Mouse (Mus musculus) thymus, adult 18-20 months (tissue): Measurements from ENCODE around the gene Gm26558.

Experiments used
- DNase-seq, 2 experiments: peaks; one replicate each; pipeline ENCODE4 v3.0.0; 2022; ENCODE audit warnings: mixed read lengths in 2 of 2

Gene Gm26558

GRCm38 (mm10) chr2:70661715-70662495, at the start of gene Gm26558:
Gene Gm26558, minus strand, starts transcription at chr2:70662108.
- peak in 1 of 2 experiments; percentile 56 for DNase-seq

DNA sequence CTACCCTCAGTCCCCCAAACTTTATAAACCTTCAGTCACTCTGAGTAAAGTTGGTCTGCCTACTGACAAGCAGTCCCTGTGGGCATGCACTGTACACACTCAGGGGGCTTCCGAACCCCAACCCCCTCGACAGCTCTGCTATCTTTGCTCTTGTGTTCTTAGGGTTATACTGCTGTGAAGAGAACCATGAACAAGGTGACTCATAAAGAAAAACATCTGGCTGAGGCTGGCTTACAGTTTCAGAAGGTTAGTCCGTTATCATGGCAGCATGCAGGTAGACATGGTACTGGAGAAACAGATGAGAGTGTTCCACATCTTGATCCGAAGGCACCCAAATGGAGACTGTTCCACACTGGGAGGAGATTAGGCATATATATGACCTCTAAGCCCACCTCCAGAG, 49.0 kb upstream of the Gm26558 start:
- no peak for DNase-seq

DNA sequence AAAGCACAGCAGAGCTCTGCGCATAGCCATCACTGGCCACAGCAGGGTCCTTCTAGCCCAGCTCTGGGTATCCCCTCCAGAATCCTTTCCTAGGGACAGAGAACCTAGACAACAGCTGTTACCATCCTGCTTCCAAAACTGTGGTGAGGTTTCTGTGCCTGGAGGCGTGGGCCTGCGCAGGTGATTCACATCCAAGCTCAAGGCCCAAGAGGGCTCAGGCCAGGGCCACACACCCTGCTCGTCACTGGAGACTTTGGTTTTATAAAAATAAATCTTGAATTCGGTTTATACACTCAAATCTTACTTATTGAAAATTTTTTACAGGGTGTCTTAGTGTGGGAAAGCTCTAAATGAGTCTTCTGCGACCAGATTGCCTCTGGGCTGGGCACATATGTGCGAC, 48.3 kb upstream of the Gm26558 start:
- no peak for DNase-seq

DNA sequence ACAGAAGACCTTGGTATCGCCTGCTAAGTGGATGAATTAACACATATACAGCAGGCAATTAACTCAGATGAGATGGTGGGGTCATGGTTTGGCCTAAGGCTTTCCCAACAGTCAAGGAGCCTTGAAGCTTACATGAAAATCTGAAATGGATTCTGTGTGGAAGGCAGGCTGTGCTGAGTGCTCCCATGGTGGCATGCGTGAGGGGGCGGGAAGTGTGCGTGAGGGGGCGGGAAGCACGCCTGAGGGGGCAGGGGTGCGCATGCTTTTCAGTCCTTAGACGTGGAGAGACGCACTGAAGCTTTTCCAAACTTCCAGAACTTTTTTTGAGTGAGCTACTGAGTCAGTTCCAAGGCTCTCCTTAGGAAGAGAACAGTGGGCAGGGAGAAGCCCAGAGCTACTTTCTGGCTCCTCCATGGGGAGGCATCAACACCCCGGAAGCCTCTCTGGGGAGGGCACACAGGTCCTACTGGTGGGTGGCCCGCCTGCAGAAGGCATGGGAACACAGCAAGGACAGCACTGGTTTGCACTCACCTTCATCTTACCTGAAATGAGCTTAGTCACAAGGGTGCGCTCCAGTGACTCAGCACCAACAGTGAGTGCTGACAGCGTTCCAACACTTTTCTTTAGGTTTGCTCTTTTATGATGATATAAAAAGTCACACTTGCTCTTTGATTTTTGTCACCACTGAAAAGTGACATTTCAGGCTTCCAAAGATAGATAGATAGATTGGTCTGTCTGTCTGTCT, 47.2 kb upstream of the Gm26558 start:
- DNase-seq: no peak

- DNase-seq: no peak
These were observed 40.5 kb upstream of the Gm26558 start for GRCm38 (mm10) chr2:70702403-70702802.

DNA sequence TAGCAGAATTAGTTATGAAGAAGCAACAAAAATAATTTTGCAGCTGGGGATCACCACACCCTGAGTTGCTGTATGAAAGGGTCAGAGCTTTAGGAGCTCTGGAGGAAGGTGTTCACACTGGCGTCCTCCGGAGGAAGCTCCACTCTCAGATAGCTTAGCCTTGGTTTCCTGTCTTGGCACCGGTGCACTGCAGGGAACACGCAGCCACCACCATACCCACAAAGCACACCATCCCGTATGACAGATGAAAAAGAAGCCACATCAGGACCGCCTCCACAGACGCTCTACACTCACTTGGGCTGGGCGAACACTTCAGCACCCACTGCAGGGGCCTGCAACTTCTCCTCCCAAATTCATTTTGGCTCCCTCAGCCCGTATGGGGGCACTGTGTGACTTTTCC, 39.7 kb upstream of the Gm26558 start:
- DNase-seq: peak; percentile 36 to 62

- no peak for DNase-seq
These were observed 38.9 kb upstream of the Gm26558 start for GRCm38 (mm10) chr2:70700851-70701250.

GRCm38 (mm10) chr2:70695712-70696111, 33.8 kb upstream of the Gm26558 start:
- DNase-seq: no peak

DNA sequence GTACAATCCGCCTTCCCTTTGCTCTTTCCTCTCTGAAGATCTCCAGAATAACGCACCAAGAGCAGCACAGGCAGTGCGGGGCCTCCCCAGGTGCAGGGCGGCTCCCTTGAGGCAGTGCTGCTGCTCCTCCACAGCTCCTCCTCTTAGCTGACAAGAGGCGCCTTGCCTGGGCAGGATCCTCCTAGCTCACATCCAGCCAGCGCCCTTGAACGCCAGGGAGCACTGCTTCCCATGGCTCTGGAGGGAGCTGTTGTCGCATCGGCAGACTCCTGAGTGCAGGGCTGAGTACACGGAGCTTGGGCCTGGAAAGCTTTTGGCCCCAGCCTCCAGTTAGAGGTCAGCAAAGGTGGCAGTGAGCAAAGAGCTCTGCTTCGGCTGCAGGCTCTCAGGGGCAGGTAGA, 28.3 kb upstream of the Gm26558 start:
- no peak for DNase-seq

DNA sequence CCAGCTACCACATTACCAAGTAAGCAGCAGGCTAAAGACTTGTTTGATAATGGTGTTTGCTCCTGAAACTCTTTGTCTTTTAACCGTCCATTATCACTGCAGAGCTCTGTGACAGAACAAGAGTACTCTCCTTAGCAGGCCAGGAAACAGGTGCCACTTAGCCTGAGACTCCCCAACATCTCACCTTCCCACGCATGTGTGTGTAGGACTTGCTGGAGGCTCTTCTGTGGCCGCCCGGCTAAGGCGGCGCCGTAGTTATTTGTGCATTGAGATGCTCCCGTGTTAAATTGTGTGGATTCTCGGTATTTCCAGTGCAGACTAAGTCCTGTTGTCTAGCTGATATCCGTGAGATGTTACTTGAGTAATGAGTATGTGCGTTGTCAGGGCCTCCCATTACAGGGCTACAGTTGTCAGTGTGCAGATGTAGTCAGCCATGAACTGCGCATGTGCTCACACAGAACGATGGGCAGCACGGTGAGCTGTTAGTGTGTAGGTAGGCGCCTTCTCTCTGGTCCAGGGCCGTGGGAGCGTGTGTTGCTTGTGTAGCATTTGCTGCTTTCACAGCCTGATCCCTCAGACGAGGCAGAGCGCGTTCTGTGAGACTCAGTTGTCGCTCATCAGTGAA, 26.7 kb upstream of the Gm26558 start:
- DNase-seq: no peak

DNA sequence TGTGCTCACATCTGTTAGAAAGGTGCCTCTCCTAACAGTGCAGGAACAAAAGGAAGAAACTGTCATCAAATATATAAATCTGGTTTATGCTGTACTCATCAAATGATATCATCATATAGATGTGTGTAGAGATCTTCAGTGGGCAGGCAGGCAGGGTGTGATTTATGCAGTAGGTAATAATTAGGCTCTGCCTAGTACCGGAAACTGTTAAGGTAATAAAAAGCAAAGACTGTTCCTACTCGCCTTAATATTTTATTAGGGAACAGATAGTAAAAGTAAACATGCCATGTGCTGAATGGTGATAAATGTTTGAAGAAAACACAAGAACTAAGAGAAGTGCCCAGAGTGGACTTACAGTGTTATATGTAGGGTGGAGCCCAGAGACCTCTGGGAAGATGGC, 20.4 kb upstream of the Gm26558 start:
- DNase-seq: no peak

DNA sequence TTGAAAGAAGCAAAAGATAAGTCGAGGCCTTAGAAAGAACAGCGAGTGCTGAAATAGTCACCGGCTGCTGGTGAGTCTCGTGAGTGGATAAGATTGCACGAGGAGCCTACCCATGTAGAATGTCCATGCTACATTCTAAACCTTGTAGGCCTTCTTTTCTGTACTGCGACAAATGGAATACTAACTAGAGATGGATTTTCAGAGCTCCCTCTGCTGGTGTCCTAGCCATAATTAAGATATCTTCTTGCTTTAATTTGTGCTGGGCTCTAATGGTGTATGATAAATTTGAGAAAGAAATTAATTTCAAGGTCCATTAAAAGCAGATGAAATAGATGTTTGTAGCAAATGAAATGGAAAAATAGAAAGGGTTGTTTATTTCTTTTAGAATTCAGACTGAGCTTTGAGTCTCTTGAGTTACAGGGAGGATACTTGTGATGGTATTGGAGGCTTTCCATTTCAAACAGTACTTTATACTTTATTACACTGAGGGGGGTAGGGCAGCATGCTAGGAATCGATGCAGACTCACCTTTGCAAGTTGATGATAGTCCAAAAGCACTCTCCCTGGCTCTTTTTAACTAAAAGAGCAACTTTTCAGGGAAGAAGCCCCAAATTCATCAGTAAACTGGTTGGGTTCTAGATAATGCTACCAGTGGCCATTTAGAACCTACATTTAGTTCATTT, 11.7 kb upstream of the Gm26558 start:
- DNase-seq: no peak

GRCm38 (mm10) chr2:70672476-70672875, 10.6 kb upstream of the Gm26558 start:
- DNase-seq: no peak

GRCm38 (mm10) chr2:70669896-70670295, 8.0 kb upstream of the Gm26558 start:
- DNase-seq: no peak

DNA sequence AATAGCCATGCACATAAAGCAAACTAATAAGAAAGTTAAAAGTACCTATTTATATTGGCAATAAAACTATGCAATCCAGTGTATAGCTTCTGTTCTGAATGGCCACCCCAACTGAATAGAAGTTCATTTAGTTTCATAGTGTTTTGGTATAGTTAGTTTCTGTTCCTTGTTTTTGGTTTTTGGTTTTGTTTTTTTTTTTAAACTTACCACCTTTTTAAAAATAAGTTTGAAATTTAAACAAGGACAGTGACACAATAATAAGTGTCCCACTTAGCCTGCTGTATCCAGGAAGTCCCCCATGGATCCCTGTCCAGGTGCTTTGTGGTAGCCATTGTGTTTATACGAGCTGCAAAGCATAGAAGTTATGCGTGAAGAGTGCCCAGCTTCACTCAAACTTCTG, 7.3 kb upstream of the Gm26558 start:
- DNase-seq: no peak

GRCm38 (mm10) chr2:70667016-70667415, 5.1 kb upstream of the Gm26558 start:
- no peak for DNase-seq

GRCm38 (mm10) chr2:70663764-70664163, 1.9 kb upstream of the Gm26558 start:
- DNase-seq: no peak

DNA sequence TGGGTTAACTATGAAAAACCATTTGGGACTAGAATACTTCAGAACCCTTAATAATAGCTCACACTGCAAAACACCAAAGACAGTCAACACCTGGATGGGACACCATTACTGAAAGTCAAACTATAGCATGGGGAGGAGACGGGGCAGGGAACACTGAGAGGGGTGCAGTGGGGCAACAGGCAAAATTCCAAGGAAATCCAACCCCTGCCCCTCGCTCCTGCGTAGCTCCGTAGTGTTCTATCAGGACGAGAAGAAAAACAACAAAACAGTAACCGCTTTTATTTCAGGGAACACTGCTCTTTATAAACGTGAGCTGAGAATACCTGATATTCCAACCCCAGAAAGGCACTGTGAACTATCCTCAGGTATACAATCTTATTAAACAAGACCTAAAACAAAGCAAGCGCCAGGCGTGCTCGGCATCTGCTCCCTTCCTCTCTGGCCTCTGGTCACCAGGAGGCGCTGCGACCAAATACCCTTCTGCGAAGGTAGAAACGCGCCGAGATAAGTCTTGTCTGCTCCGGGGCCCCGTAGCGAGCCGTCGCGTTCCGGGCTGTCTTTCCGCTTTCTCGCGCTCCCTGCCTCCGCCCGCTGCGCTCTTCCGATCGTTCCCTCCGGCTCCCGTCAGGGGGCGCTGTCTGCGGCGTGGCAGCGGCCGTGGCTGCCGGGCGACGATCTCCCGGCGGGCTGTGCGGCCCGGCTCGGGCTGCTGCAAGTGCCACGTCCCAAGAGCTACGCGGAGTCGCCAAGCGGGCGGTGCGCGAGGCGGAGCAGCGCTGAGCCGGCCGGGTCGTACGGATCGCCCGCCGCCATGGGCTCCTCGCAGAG, 807 bp downstream of the Gm26558 start, which contains the start of gene Gorasp2:
Gorasp2 (plus strand) TSS at position 690 of the 828 bp plus-strand sequence.
- peak; percentile 90 to 92 for DNase-seq

DNA sequence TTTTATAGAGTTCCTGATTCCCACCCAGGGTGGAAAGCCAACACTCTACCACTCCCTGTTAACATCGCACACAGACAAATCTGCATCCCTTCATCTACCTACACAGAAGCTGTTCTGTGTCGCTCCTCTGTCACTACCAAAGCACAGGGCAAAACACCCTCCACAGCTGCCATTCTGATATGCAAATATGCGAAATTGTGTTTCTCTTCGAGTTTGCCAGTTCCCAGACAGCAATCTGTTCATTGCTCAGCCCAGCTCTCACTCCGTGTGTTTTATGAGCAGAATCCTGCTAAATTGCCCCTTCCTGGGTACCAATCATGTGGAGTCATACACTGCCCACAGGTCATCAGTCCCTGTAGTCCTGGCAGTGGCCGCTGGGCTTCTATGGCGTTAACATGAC, 4.8 kb downstream of the Gm26558 start:
- DNase-seq: no peak

- no peak for DNase-seq
These were observed 10.1 kb downstream of the Gm26558 start for GRCm38 (mm10) chr2:70651820-70652219.

GRCm38 (mm10) chr2:70649471-70649870, 12.4 kb downstream of the Gm26558 start:
- no peak for DNase-seq

DNA sequence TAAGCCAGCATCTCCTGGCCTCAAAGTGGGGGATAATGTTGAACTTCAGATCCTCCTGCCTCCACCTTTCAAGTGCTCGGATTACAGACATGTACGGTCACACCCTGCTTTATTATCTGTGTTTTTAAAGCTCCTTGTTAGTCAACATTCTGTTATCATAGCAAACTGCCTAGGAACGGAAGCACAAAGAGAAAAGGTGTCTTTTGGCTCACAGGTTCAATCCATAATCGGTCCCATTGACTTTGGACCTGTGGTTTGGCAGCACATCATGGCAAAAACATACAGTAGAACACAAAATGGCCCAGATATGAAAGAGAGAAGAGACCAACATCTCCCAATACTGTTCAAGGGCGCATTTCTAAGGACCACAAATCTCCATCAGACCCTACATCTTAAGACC, 13.6 kb downstream of the Gm26558 start:
- no peak for DNase-seq
